Mouse (Mus musculus) central nervous system, embryonic 11.5 days (tissue): ENCODE measurements around the gene Yes1. TPM values are rescaled to one million over a fixed set of nuclear protein-coding genes. Genes with fewer than 3 reads are reported as not detected.

Source experiments
- polyA plus RNA-seq: library from polyadenylated mRNA; depleted of rRNA; stranded (reverse); fragments of >200 nt; gene quantifications from 2 replicates; pipeline ENCODE4 v1.2.3, GENCODE M21; 2012; rRNA removed

Yes1 gene
- 11.6 and 14.9 TPM in 2 replicates for polyA plus RNA-seq

DNA sequence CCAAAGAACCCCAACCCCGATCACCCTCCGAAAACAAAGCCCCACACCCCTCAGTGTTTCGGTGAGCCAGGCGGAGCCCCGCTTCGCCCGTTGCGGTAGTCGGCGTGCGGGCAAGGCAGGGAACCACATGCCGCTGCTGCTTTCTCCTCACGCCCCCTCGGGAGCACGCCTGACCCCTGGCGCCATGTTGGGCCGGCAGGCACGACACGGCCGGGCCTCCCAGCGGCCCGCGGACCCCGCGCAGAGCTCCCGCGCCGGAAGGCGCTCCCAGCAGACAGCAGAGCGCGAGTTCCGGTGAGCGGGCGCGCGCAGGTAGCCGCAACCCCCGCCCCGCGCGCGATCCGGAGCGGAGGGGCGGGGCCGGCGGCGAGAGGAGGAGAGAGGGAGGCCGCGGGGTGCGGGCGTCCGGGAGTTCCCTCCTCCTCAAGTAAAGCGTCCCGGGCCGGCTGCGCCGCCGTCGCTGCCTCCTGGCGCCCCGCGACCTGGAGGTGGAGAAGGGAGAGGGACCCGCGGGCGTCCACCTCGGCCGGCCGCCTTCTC, at the start of gene Yes1:
Yes1 (plus strand) TSS at position 371 of the 540 bp plus-strand sequence.

Other genes with a start within 250 kb of the Yes1 start
- gene Ppp1cb, start 152.3 kb upstream of the Yes1 start, polyA plus RNA-seq: 201 and 203 TPM in 2 replicates
- 36.5 and 47.6 TPM in 2 replicates for gene Pisd, start 174.5 kb downstream of the Yes1 start, polyA plus RNA-seq
- 0.05 TPM in 1 of 2 replicates, not detected in the other for gene Gm20671, start 215.9 kb downstream of the Yes1 start, polyA plus RNA-seq
- gene Prr14l, start 243.1 kb downstream of the Yes1 start, polyA plus RNA-seq: 16.0 and 20.1 TPM in 2 replicates